Mouse (Mus musculus) CH12.LX (cell line): ENCODE data around the gene Zfp326. TPM values are rescaled to one million over a fixed set of nuclear protein-coding genes. Genes with fewer than 3 reads are reported as not detected.

ENCODE experiments used
- DNase-seq: peaks from one replicate; pipeline ENCODE4 v3.0.0-alpha.2; 2013; ENCODE audit errors: extremely low read depth
- H3K27ac ChIP-seq: 2 replicates; pipeline ENCODE4 v1.5.1; 2012; ENCODE audit warnings: low read depth, mild to moderate bottlenecking, control low read depth, moderate library complexity; ENCODE audit not compliant: insufficient read depth
- H3K27me3 ChIP-seq: replicated peaks from 2 replicates; pipeline ENCODE3; 2012; ENCODE audit warnings: inconsistent platforms
- H3K36me3 ChIP-seq, 2 experiments: replicated peaks in 1 of 2; 2 replicates each; pipeline versions ENCODE3 to v1.6.1; 2012; ENCODE audit warnings: inconsistent platforms in 1 of 2, low read length in 1 of 2, mild to moderate bottlenecking in 1 of 2, mixed read lengths in 1 of 2, moderate library complexity in 1 of 2; ENCODE audit not compliant: control insufficient read depth in 1 of 2, insufficient read depth in 1 of 2
- H3K4me1 ChIP-seq, 2 experiments: 2 replicates each; pipeline ENCODE4 v1.6.1; 2012; ENCODE audit warnings: inconsistent platforms in 1 of 2, moderate library complexity in 1 of 2; ENCODE audit not compliant: insufficient read depth in 2 of 2, control insufficient read depth in 1 of 2
- H3K4me2 ChIP-seq: 2 replicates; pipeline ENCODE4 v1.6.1; 2012; ENCODE audit warnings: low read depth, mild to moderate bottlenecking, control low read depth; ENCODE audit not compliant: poor library complexity, insufficient read depth, severe bottlenecking
- H3K4me3 ChIP-seq, 3 experiments: fragments of 150-350 bp in 1 of 3; sonication (generic) in 1 of 3; replicated peaks in 1 of 3; 2 replicates each; pipeline versions ENCODE3 to v1.5.1; 2011 to 2012; ENCODE audit warnings: low read depth in 2 of 3, low read length in 2 of 3, mild to moderate bottlenecking in 2 of 3, moderate library complexity in 2 of 3, control low read depth in 1 of 3, improper control_type of control experiment in 1 of 3, inconsistent platforms in 1 of 3, mixed read lengths in 1 of 3; ENCODE audit not compliant: poor library complexity in 1 of 3
- H3K79me2 ChIP-seq: replicated peaks from 2 replicates; pipeline ENCODE4 v1.6.1; 2012; ENCODE audit warnings: mild to moderate bottlenecking, moderate library complexity; ENCODE audit not compliant: control insufficient read depth, poor library complexity, insufficient read depth, severe bottlenecking; ENCODE audit errors: extremely low read depth
- H3K9ac ChIP-seq: 2 replicates; pipeline ENCODE4 v1.6.1; 2012; ENCODE audit warnings: low read depth, mild to moderate bottlenecking, control low read depth, moderate library complexity; ENCODE audit not compliant: insufficient read depth
- H3K9me3 ChIP-seq: replicated peaks from 2 replicates; pipeline ENCODE3; 2012; ENCODE audit warnings: low read length, inconsistent platforms, mixed read lengths
- BHLHE40 ChIP-seq: IDR thresholded peaks from 2 replicates; pipeline ENCODE4 v1.6.1; 2011; ENCODE audit warnings: mild to moderate bottlenecking, low read depth, low read length, improper control_type of control experiment
- CHD1 ChIP-seq: IDR thresholded peaks from 2 replicates; pipeline ENCODE4 v1.6.1; 2012; ENCODE audit warnings: low read depth, low read length, improper control_type of control experiment, inconsistent platforms
- CHD2 ChIP-seq: IDR thresholded peaks from 2 replicates; pipeline ENCODE4 v1.6.1; 2011; ENCODE audit warnings: low read length, improper control_type of control experiment
- ELF1 ChIP-seq: IDR thresholded peaks from 2 replicates; pipeline ENCODE4 v1.6.1; 2014; ENCODE audit warnings: low read depth, mild to moderate bottlenecking, inconsistent platforms, low read length, improper control_type of control experiment
- EP300 ChIP-seq: IDR thresholded peaks from 2 replicates; pipeline ENCODE4 v1.6.1; 2011; ENCODE audit warnings: low read length, improper control_type of control experiment
- ETS1 ChIP-seq: conservative IDR thresholded peaks from 2 replicates; pipeline ENCODE4 v1.6.1; 2012; ENCODE audit warnings: low read depth, mild to moderate bottlenecking, inconsistent platforms, low read length, improper control_type of control experiment, moderate library complexity
- GABPA ChIP-seq: IDR thresholded peaks from 2 replicates; pipeline ENCODE4 v1.6.1; 2012; ENCODE audit warnings: low read depth, low read length, improper control_type of control experiment, inconsistent platforms; ENCODE audit not compliant: insufficient replicate concordance
- HCFC1 ChIP-seq: IDR thresholded peaks from 2 replicates; pipeline ENCODE4 v1.6.1; 2012; ENCODE audit warnings: low read depth, mild to moderate bottlenecking, inconsistent platforms, low read length, improper control_type of control experiment
- JUN ChIP-seq: IDR thresholded peaks from 2 replicates; pipeline ENCODE4 v1.6.1; 2011; ENCODE audit warnings: low read depth, mild to moderate bottlenecking, low read length, improper control_type of control experiment, moderate library complexity; ENCODE audit not compliant: insufficient read depth
- JUND ChIP-seq: conservative IDR thresholded peaks from 2 replicates; pipeline ENCODE4 v1.6.1; 2011; ENCODE audit warnings: low read depth, low read length, improper control_type of control experiment
- KAT2A ChIP-seq: IDR thresholded peaks from 2 replicates; pipeline ENCODE4 v1.6.1; 2012; ENCODE audit warnings: low read length, improper control_type of control experiment, inconsistent platforms; ENCODE audit not compliant: insufficient replicate concordance
- MAZ ChIP-seq: IDR thresholded peaks from 2 replicates; pipeline ENCODE4 v1.6.1; 2012; ENCODE audit warnings: low read depth, mild to moderate bottlenecking, inconsistent platforms, low read length, improper control_type of control experiment, moderate library complexity
- MEF2A ChIP-seq: IDR thresholded peaks from 2 replicates; pipeline ENCODE4 v1.6.1; 2014; ENCODE audit warnings: low read depth, mild to moderate bottlenecking, inconsistent platforms, low read length, improper control_type of control experiment, borderline replicate concordance
- RAD21 ChIP-seq: IDR thresholded peaks from 2 replicates; pipeline ENCODE4 v1.6.1; 2011; ENCODE audit warnings: low read depth, mild to moderate bottlenecking, low read length, improper control_type of control experiment, moderate library complexity
- SIN3A ChIP-seq: IDR thresholded peaks from 2 replicates; pipeline ENCODE4 v1.6.1; 2012; ENCODE audit warnings: low read length, improper control_type of control experiment, inconsistent platforms
- SMC3 ChIP-seq: IDR thresholded peaks from 2 replicates; pipeline ENCODE4 v1.6.1; 2011; ENCODE audit warnings: low read depth, low read length, improper control_type of control experiment
- USF2 ChIP-seq: conservative IDR thresholded peaks from 2 replicates; pipeline ENCODE4 v1.6.1; 2011; ENCODE audit warnings: low read depth, low read length, improper control_type of control experiment
- ZKSCAN1 ChIP-seq: IDR thresholded peaks from 2 replicates; pipeline ENCODE4 v1.6.1; 2012; ENCODE audit warnings: low read depth, inconsistent platforms, low read length, improper control_type of control experiment, borderline replicate concordance
- ZMIZ1 ChIP-seq: IDR thresholded peaks from 2 replicates; pipeline ENCODE4 v1.6.1; 2012; ENCODE audit warnings: low read depth, mild to moderate bottlenecking, inconsistent platforms, low read length, improper control_type of control experiment
- dilution Hi-C: fragments of 300-500 bp; cut with MboI; formaldehyde crosslinking; loops from 2 replicates; pipeline ENCODE4 v1.14.3; 2020; ENCODE audit warnings: low sequenced_read_pairs; ENCODE audit not compliant: extremely low pct_unique_long_range_greater_than_20kb, extremely low pct_ligation_motif_present
- in situ Hi-C: fragments of 300-500 bp; cut with MboI; formaldehyde crosslinking; loops from 3 replicates; pipeline ENCODE4 v1.14.3; 2019; ENCODE audit warnings: low sequenced_read_pairs, low pct_ligation_motif_present, low pct_unique_long_range_greater_than_20kb, mixed read lengths
- polyA plus RNA-seq: library from polyadenylated mRNA; unstranded; fragments of >175 nt; gene quantifications from 2 replicates; pipeline ENCODE4 v1.2.1, GENCODE M21; 2012; ENCODE audit warnings: low read depth; ENCODE audit not compliant: insufficient read length
- total RNA-seq, 2 experiments: library from RNA; depleted of rRNA; stranded (reverse); fragments of 300-350 nt in 1 of 2; fragments of >200 nt in 1 of 2; gene quantifications; 2 replicates each; pipeline ENCODE4 v1.2.3; 2012 to 2014

Gene Zfp326
- total and polyA plus RNA-seq, 3 experiments = 5.3 to 21.6 (median 7.4) TPM

DNA sequence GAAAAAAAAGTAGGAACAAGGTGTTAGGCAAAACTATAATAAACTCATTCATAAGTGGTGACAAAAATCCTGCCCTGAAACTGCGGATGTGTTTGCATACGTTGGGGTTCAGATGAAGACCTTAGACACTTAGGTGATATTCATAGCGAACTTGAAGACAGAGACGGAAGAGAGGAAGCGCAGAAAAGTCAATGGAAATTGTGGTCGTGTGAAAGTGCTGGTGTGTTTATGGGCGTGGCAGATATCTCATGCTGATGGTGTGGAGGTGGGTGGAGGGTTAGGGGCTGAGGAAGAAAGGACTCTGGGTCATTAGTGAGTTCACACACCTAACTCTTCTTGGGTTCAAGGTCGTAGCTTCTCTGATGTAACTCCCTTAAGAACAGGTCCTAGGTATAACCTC is 4.2 kb upstream of the Zfp326 start:
- dilution Hi-C loops (no loop called here), in situ Hi-C loops (loop anchor here (5.0 kb wide), 1 partner anchor 465 kb away; no protein-coding TSS in a partner anchor)
- no peak for DNase-seq
- peaks cover 7 to 12% of the 10 kb centered on the region in 2 experiments; a peak in 2 of 4 replicates for H3K4me1 ChIP-seq
- no peak overlapping the region for H3K4me3 ChIP-seq
- H3K27me3 ChIP-seq = no peaks in the 10 kb centered on the region
- peaks cover 5% of the 10 kb centered on the region; the same call in 1 of the 2 replicates for H3K79me2 ChIP-seq
- H3K27ac ChIP-seq = no peak overlapping the region
- H3K36me3 ChIP-seq = no peaks in the 10 kb centered on the region
- H3K4me2 ChIP-seq = no peak overlapping the region
- TF ChIP-seq EP300 = peak; percentile 32; the same call in 1 of the 2 replicates
- no peak for TF ChIP-seq BHLHE40
- 0 out of 2 replicates have a peak, but pooled peaks have one; percentile 10 for TF ChIP-seq MEF2A
- no peak for TF ChIP-seq ELF1
- no peaks in the 10 kb centered on the region for H3K9me3 ChIP-seq
- H3K9ac ChIP-seq = no peak overlapping the region

DNA sequence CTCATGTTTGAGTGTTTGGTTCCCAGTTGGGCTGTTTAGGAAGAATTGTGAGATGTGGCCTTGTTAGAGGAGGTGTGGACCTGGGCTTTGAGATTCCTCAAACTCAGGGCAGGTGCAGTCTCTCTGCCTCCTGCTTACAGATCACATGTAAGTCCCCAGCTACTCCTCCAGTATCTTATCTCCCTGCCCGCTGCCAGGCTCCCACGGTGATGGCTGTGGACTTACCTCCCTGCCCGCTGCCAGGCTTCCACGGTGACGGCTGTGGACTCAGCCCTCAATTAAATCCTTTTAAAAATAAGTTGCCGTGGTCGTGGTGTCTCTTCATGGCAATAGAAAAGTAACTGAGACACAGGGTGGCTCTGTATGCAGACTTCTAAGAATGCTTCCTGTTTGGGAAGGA is 3.4 kb upstream of the Zfp326 start:
- Histone ChIP-seq H3K79me2 (peaks cover 12% of the 10 kb centered on the region), H3K4me2 (no peak overlapping the region), H3K9me3 (no peaks in the 10 kb centered on the region), H3K4me3 (no peak overlapping the region), H3K27me3 (no peaks in the 10 kb centered on the region), H3K36me3 (no peaks in the 10 kb centered on the region), H3K27ac (no peak overlapping the region), H3K9ac (no peak overlapping the region), H3K4me1 (peaks cover 7 to 19% of the 10 kb centered on the region in 2 experiments; a peak in 3 of 4 replicates)
- no peak for DNase-seq
- no peak for TF ChIP-seq HCFC1
- in situ Hi-C loops = loop anchor here (5.0 kb wide), 1 partner anchor 466 kb away; no protein-coding TSS in a partner anchor
- dilution Hi-C loops = no loop called here

DNA sequence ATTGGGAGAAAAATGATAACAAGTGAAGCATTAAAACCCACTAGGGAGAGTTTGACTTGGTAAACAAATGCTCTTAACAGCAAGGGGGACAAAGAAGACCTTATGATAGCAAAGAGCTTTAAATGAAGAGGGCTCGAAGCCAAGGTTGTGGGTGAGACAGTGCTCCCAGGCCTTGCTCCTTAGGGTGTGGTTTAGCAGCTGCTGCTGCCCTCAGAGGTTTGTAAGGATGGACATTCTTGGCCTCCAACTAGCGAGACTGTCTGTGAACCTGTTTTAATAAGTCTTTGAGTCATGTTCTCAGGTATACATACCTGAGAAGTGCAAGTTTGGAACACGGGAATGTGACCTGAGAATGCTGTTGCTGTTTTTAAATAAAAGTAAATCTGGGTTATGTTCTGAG is 2.6 kb upstream of the Zfp326 start:
- Histone ChIP-seq H3K27me3 (no peaks in the 10 kb centered on the region), H3K79me2 (peaks cover 17% of the 10 kb centered on the region), H3K4me3 (no peak overlapping the region), H3K4me2 (no peak overlapping the region), H3K36me3 (no peaks in the 10 kb centered on the region), H3K9me3 (no peaks in the 10 kb centered on the region), H3K4me1 (peaks cover 7 to 27% of the 10 kb centered on the region in 2 experiments; a peak in 3 of 4 replicates), H3K27ac (no peak overlapping the region), H3K9ac (no peak overlapping the region)
- no peak for DNase-seq
- in situ Hi-C loops = loop anchor here (5.0 kb wide), 1 partner anchor 466 kb away; no protein-coding TSS in a partner anchor
- TF ChIP-seq JUN (no peak), USF2 (no peak), MAZ (no peak), BHLHE40 (no peak), CHD2 (no peak), KAT2A (no peak), CHD1 (no peak), GABPA (no peak), SMC3 (no peak), SIN3A (no peak), ZKSCAN1 (no peak), JUND (no peak), RAD21 (no peak), ZMIZ1 (no peak), ETS1 (no peak)
- dilution Hi-C loops = no loop called here
